Mouse (Mus musculus) E14TG2a.4 (cell line): ENCODE data around the gene Stxbp2.
A peak's percentile ranks its signal among the peaks of the same experiment; 100 is the strongest.

Source experiments
- H3K27me3 ChIP-seq: 2 replicates; pipeline ENCODE4 v1.6.1; 2014; ENCODE audit warnings: low read length, control low read depth; ENCODE audit not compliant: insufficient read depth
- H3K36me3 ChIP-seq: 2 replicates; pipeline ENCODE4 v1.6.1; 2014; ENCODE audit warnings: low read length, control low read depth; ENCODE audit not compliant: insufficient read depth
- H3K4me1 ChIP-seq: replicated peaks from 2 replicates; pipeline ENCODE4 v1.6.1; 2014; ENCODE audit warnings: low read depth, low read length, control low read depth
- H3K4me3 ChIP-seq: replicated peaks from 2 replicates; pipeline ENCODE4 v1.5.1; 2014; ENCODE audit warnings: mild to moderate bottlenecking, low read length
- H3K9me3 ChIP-seq: 2 replicates; pipeline ENCODE4 v1.6.1; 2014; ENCODE audit warnings: low read length, control low read depth
- CTCF ChIP-seq: conservative IDR thresholded peaks from 2 replicates; pipeline ENCODE4 v1.5.1; 2014; ENCODE audit warnings: low read length
- NANOG ChIP-seq: IDR thresholded peaks from 2 replicates; pipeline ENCODE4 v1.6.1; 2014; ENCODE audit warnings: borderline replicate concordance, low read length, mixed read lengths
- POU5F1 ChIP-seq: IDR thresholded peaks from 2 replicates; pipeline ENCODE4 v1.6.1; 2014; ENCODE audit warnings: low read length, borderline replicate concordance

Stxbp2 gene

GRCm38 (mm10) chr8:3599219-3599618 is 31.5 kb upstream of the Stxbp2 start:
- no peaks in the 10 kb centered on the region for H3K27me3 ChIP-seq
- peak overlapping the region; percentile 76 for H3K4me3 ChIP-seq
- TF ChIP-seq NANOG, result no peak
- TF ChIP-seq CTCF, result no peak
- TF ChIP-seq POU5F1, result no peak
- H3K9me3 ChIP-seq, result no peaks in the 10 kb centered on the region
- H3K36me3 ChIP-seq, result peaks cover 64% of the 10 kb centered on the region
- H3K4me1 ChIP-seq, result peaks cover 68% of the 10 kb centered on the region

GRCm38 (mm10) chr8:3600401-3600800 is 30.4 kb upstream of the Stxbp2 start:
- peaks cover 76% of the 10 kb centered on the region for H3K36me3 ChIP-seq
- no peaks in the 10 kb centered on the region for H3K27me3 ChIP-seq
- no peak for TF ChIP-seq NANOG
- no peak for TF ChIP-seq POU5F1
- no peak for TF ChIP-seq CTCF
- H3K4me1 ChIP-seq, result peaks cover 67% of the 10 kb centered on the region
- peak overlapping the region; percentile 76; the same call in 1 of the 2 replicates for H3K4me3 ChIP-seq
- no peaks in the 10 kb centered on the region for H3K9me3 ChIP-seq

- Histone ChIP-seq H3K27me3 (no peaks in the 10 kb centered on the region), H3K4me1 (peaks cover 66% of the 10 kb centered on the region), H3K9me3 (no peaks in the 10 kb centered on the region), H3K4me3 (no peak overlapping the region), H3K36me3 (peaks cover 99% of the 10 kb centered on the region)
- TF ChIP-seq CTCF (no peak), NANOG (no peak), POU5F1 (no peak)
Observed at GRCm38 (mm10) chr8:3603439-3603838, 27.3 kb upstream of the Stxbp2 start.

GRCm38 (mm10) chr8:3606593-3606992 is 24.2 kb upstream of the Stxbp2 start:
- Histone ChIP-seq H3K36me3 (peaks cover 100% of the 10 kb centered on the region), H3K4me1 (peaks cover 73% of the 10 kb centered on the region), H3K9me3 (no peaks in the 10 kb centered on the region), H3K27me3 (no peaks in the 10 kb centered on the region), H3K4me3 (peak overlapping the region; percentile 68)
- TF ChIP-seq NANOG, result no peak
- no peak for TF ChIP-seq POU5F1
- no peak for TF ChIP-seq CTCF

GRCm38 (mm10) chr8:3607822-3608221 is 22.9 kb upstream of the Stxbp2 start:
- TF ChIP-seq NANOG (no peak), POU5F1 (no peak), CTCF (no peak)
- Histone ChIP-seq H3K4me3 (no peak overlapping the region), H3K36me3 (peaks cover 100% of the 10 kb centered on the region), H3K27me3 (no peaks in the 10 kb centered on the region), H3K4me1 (peaks cover 75% of the 10 kb centered on the region), H3K9me3 (no peaks in the 10 kb centered on the region)

- Histone ChIP-seq H3K4me3 (no peak overlapping the region), H3K27me3 (no peaks in the 10 kb centered on the region), H3K9me3 (no peaks in the 10 kb centered on the region), H3K4me1 (peaks cover 76% of the 10 kb centered on the region), H3K36me3 (peaks cover 100% of the 10 kb centered on the region)
- no peak for TF ChIP-seq CTCF
- TF ChIP-seq POU5F1, result no peak
- no peak for TF ChIP-seq NANOG
Observed at GRCm38 (mm10) chr8:3609046-3609815, 21.5 kb upstream of the Stxbp2 start.

GRCm38 (mm10) chr8:3609816-3610150 is 21.0 kb upstream of the Stxbp2 start:
- Histone ChIP-seq H3K4me3 (no peak overlapping the region), H3K4me1 (peaks cover 80% of the 10 kb centered on the region), H3K36me3 (peaks cover 100% of the 10 kb centered on the region), H3K27me3 (no peaks in the 10 kb centered on the region), H3K9me3 (no peaks in the 10 kb centered on the region)
- TF ChIP-seq NANOG (no peak), POU5F1 (no peak), CTCF (no peak)

- no peaks in the 10 kb centered on the region for H3K9me3 ChIP-seq
- no peaks in the 10 kb centered on the region for H3K27me3 ChIP-seq
- peak within 1 kb of the TSS; percentile 97 for H3K4me3 ChIP-seq
- TF ChIP-seq POU5F1 (no peak), NANOG (no peak), CTCF (no peak)
- peaks cover 32% of the 10 kb centered on the region for H3K4me1 ChIP-seq
- H3K36me3 ChIP-seq, result peaks cover 48% of the 10 kb centered on the region
Observed at GRCm38 (mm10) chr8:3621199-3621970, 9.4 kb upstream of the Stxbp2 start, which contains the start of the genes Xab2 and Pet100. Gene Xab2, minus strand, starts transcription at chr8:3621316. Gene Pet100, plus strand, starts transcription at chr8:3621548.
